Mouse (Mus musculus): ENCODE measurements around the gene Egln3. TPM values are rescaled to one million over a fixed set of nuclear protein-coding genes. Genes with fewer than 3 reads are reported as not detected.
A peak's percentile ranks its signal among the peaks of the same experiment; 100 is the strongest.

Egln3 gene
- total RNA-seq, 2 experiments from 2014 or later = 10.8 to 12.6 TPM

GRCm38 (mm10) chr12:54164724-54165050 lies 39.0 kb downstream of the Egln3 start:
- DNase-seq (ENCODE audit: low spot score in 2 of 2) = no peak
- intact Hi-C loops (cut with DNase I) = no loop called here

GRCm38 (mm10) chr12:54164040-54164723 lies 39.5 kb downstream of the Egln3 start:
- intact Hi-C loops (cut with DNase I) = no loop called here
- no peak for DNase-seq (ENCODE audit: low spot score in 2 of 2)

GRCm38 (mm10) chr12:54163166-54163565 lies 40.5 kb downstream of the Egln3 start:
- intact Hi-C loops (cut with DNase I) = no loop called here
- DNase-seq (ENCODE audit: low spot score in 2 of 2) = no peak

- peak in 1 of 2 experiments; percentile 18 for DNase-seq (ENCODE audit: low spot score in 2 of 2)
- intact Hi-C loops (cut with DNase I) = no loop called here
Measured at GRCm38 (mm10) chr12:54162637-54163131, 41.0 kb downstream of the Egln3 start.

- intact Hi-C loops (cut with DNase I) = no loop called here
- DNase-seq (ENCODE audit: low spot score in 2 of 2) = no peak
Measured at GRCm38 (mm10) chr12:54161468-54162202, 42.0 kb downstream of the Egln3 start.

- no peak for DNase-seq (ENCODE audit: low spot score in 2 of 2)
- intact Hi-C loops (cut with DNase I) = no loop called here
Measured at GRCm38 (mm10) chr12:54160279-54160678, 43.4 kb downstream of the Egln3 start.

- DNase-seq (ENCODE audit: low spot score in 2 of 2) = no peak
- intact Hi-C loops (cut with DNase I) = no loop called here
Measured at GRCm38 (mm10) chr12:54154771-54155170, 48.9 kb downstream of the Egln3 start.

GRCm38 (mm10) chr12:54146943-54147556 lies 56.6 kb downstream of the Egln3 start:
- intact Hi-C loops (cut with DNase I) = no loop called here
- no peak for DNase-seq (ENCODE audit: low spot score in 2 of 2)

Data from left cerebral cortex, postnatal 25 days (tissue).